Mouse (Mus musculus) kidney, adult 9 months (tissue): Measurements from ENCODE around the gene Defa31.
"Not testable (repeated sequence)": the region's sequence is repeated elsewhere in the genome, so short reads cannot be mapped to it uniquely, and the experiment has no call there.

Experiments used
- DNase-seq: peaks from one replicate; pipeline ENCODE4 v3.0.0; 2022

The Defa31 gene

DNA sequence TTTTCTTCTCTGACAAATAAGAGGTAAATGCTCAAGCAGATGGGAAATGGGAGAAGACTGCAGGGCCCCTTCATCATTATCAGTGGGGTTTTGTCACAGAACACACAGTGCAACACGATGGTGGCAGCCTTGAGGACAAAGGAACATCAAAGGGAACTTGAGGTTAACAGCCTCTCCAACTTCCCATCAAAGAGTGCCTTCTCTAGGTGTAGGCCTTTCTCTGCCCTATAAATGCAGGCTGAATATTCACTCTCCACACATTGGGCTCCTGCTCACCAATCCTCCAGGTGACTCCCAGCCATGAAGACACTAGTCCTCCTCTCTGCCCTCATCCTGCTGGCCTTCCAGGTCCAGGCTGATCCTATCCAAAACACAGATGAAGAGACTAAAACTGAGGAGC is at the start of gene Defa31:
Defa31 (plus strand) TSS at position 301 of the 400 bp plus-strand sequence.
- DNase-seq: not testable (repeated sequence)

DNA sequence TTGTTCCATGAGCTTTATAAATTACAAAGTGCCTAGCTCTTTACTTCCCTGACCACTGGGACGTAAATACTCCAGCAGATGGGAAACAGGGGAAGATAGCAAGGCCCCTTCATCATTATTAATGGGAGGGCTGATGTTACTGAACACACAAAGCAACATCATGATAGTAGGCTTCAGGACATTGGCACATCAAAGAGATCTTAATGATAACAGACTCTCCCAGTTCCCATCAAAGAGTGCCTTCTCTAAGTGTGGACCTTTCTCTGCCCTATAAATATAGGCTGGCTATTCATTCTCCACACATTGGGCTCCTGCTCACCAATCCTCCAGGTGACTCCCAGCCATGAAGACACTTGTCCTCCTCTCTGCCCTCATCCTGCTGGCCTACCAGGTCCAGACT is 29.4 kb upstream of the Defa31 start, which contains the start of gene Defa22:
Defa22 (plus strand) TSS at position 301 of the 400 bp plus-strand sequence.
- DNase-seq: not testable (repeated sequence)

DNA sequence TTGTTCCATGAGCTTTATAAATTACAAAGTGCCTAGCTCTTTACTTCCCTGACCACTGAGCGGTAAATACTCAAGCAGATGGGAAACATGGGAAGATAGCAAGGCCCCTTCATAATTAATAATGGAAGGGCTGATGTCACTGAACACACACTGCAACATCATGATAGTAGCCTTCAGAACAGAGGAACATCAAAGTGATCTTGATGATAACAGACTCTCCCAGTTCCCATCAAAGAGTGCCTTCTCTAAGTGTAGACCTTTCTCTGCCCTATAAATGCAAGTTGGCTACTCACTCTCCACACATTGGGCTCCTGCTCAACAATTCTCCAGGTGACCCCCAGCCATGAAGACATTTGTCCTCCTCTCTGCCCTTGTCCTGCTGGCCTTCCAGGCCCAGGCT is 9.8 kb downstream of the Defa31 start, which contains the start of gene Gm15293:
Gm15293 (plus strand) TSS at position 301 of the 400 bp plus-strand sequence.
- not testable (repeated sequence) for DNase-seq
